9 mouse cellular contexts compared by ENCODE assay signal in genomic region chr11:45026674-45027073, GRCm38 (mm10).
A peak's percentile ranks its signal among the peaks of the same experiment; 100 is the strongest.
DNase-seq lines count a peak whose midpoint lies in the region; ATAC-seq lines count a peak whose summit lies in the region.
"Had no signal": no experiment of that assay in that cellular context is flagged by ENCODE, and none has a peak within 500 bp of the region (broad histone marks: within the 10 kb centered on the region; RNA-seq: fewer than 3 reads in every experiment).

No protein-coding gene starts in this region.

- ATAC-seq in heart, embryonic 15.5 days (replicated peaks; ENCODE audit: insufficient number of reproducible peaks, insufficient read depth, low FRiP score, low read depth): no peak
- ATAC-seq in midbrain, embryonic 14.5 days (ENCODE audit: low FRiP score, low TSS enrichment): no peak; the same call in 1 of the 2 replicates

- H3K36me3 ChIP-seq in heart, embryonic 15.5 days: no peaks in the 10 kb centered on the region
- H3K36me3 ChIP-seq in hindbrain, embryonic 10.5 days: no peaks in the 10 kb centered on the region
- H3K36me3 ChIP-seq in midbrain, embryonic 14.5 days (ENCODE audit: control insufficient read depth, insufficient read depth, low read length): no peaks in the 10 kb centered on the region

- 24% methylated on average over 11 of the region's 11 CpGs for WGBS in heart, embryonic 15.5 days
- 9% methylated on average over 11 of the region's 11 CpGs for WGBS in hindbrain, embryonic 10.5 days
- 3% methylated on average over 11 of the region's 11 CpGs for WGBS in midbrain, embryonic 14.5 days

- H3K27ac ChIP-seq in heart, embryonic 15.5 days: no peak overlapping the region
- H3K27ac ChIP-seq in hindbrain, embryonic 10.5 days: peak overlapping the region; percentile 81
- peak overlapping the region; percentile 72 for H3K27ac ChIP-seq in midbrain, embryonic 14.5 days (replicated peaks; ENCODE audit: low read depth, low read length)

- H3K9me3 ChIP-seq in heart, embryonic 15.5 days (replicated peaks): no peaks in the 10 kb centered on the region
- no peaks in the 10 kb centered on the region for H3K9me3 ChIP-seq in hindbrain, embryonic 10.5 days
- H3K9me3 ChIP-seq in midbrain, embryonic 14.5 days (ENCODE audit: control insufficient read depth, low read length): no peaks in the 10 kb centered on the region

- no peak overlapping the region for H3K9ac ChIP-seq in heart, embryonic 15.5 days
- 0 out of 2 replicates have a peak overlapping the region, but pooled peaks have one; percentile 25 for H3K9ac ChIP-seq in midbrain, embryonic 14.5 days (replicated peaks; ENCODE audit: low read length)

- H3K27me3 ChIP-seq in heart, embryonic 15.5 days: no peaks in the 10 kb centered on the region
- H3K27me3 ChIP-seq in hindbrain, embryonic 10.5 days (ENCODE audit: insufficient read depth, poor library complexity, severe bottlenecking): no peaks in the 10 kb centered on the region
- no peaks in the 10 kb centered on the region for H3K27me3 ChIP-seq in midbrain, embryonic 14.5 days (ENCODE audit: control insufficient read depth, insufficient read depth, low read length)

- H3K4me3 ChIP-seq in heart, embryonic 15.5 days: no peak overlapping the region
- H3K4me3 ChIP-seq in hindbrain, embryonic 10.5 days: peak overlapping the region; percentile 11; the same call in 1 of the 2 replicates
- H3K4me3 ChIP-seq in midbrain, embryonic 14.5 days (replicated peaks; ENCODE audit: low read depth, low read length): no peak overlapping the region

- H3K4me2 ChIP-seq in heart, embryonic 15.5 days: peak overlapping the region; percentile 22; the same call in 1 of the 2 replicates
- H3K4me2 ChIP-seq in midbrain, embryonic 14.5 days (ENCODE audit: low read length): peak overlapping the region; percentile 37

- DNase-seq in heart, adult 9 months (ENCODE audit: low spot score in 2 of 2): no peak
- peak; percentile 47 for DNase-seq in embryo, embryonic 11 days
- DNase-seq in hindbrain, embryonic 10.5 days (ENCODE audit: low spot score): peak; percentile 39
- peak; percentile 72 for DNase-seq in midbrain, embryonic 14.5 days
- DNase-seq in thymus, postnatal 14 days: no peak
- DNase-seq in cerebellum, adult 8-10 months: no peak
- DNase-seq in adrenal gland, postnatal 10 days: no peak
- DNase-seq: cerebellum, postnatal 36 days had no signal

- H3K4me1 ChIP-seq in heart, embryonic 15.5 days (replicated peaks): 0 out of 2 replicates have a peak, but pooled peaks cover 5% of the 10 kb centered on the region
- peaks cover 18% of the 10 kb centered on the region for H3K4me1 ChIP-seq in hindbrain, embryonic 10.5 days (replicated peaks)
- peaks cover 19% of the 10 kb centered on the region for H3K4me1 ChIP-seq in midbrain, embryonic 14.5 days (ENCODE audit: control insufficient read depth, insufficient read depth, low read length)

Comparison
In these comparisons a context has a peak if more than half of its experiments do, and no peak if none do; other contexts are left out.
1. DNase-seq: peak in embryo, embryonic 11 days (single experiment), hindbrain, embryonic 10.5 days (single experiment) and midbrain, embryonic 14.5 days (single experiment); none in heart, adult 9 months (0 of 2), thymus, postnatal 14 days (single experiment), cerebellum, adult 8-10 months (single experiment) and adrenal gland, postnatal 10 days (single experiment).